Mouse (Mus musculus): ENCODE data around the gene Psmd2. TPM values are rescaled to one million over a fixed set of nuclear protein-coding genes. Genes with fewer than 3 reads are reported as not detected.

Gene Psmd2
- polyA plus RNA-seq, 1 experiment = 41.8 TPM

DNA sequence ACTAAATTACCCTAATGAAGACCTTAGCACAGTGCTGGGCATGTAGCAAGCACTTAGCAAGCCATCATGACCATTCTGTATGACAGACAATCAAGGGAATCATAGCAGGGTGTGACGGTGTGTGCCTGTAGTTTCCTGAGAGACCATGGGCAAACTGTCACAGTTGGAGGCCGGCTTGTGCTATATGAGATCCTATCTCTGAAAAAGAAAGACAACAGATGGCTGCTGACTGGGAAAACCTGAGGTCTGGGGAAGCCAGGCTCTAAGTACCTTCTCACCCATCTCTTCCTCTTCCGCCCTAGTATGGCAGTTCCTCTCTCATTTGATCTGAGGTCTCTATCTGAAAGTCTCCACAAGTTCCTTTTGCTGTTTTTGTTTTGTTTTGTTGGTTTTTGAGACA lies 54.3 kb downstream of the Psmd2 start:
- DNase-seq (ENCODE audit: low read depth in 1 of 2, low spot score in 2 of 2) = no peak
- H3K27ac ChIP-seq (ENCODE audit: insufficient read depth, low read length) = no peak overlapping the region
- no peak overlapping the region for H3K4me3 ChIP-seq (ENCODE audit: extremely low read depth, insufficient read depth, insufficient read length)
- WGBS = 54% methylated on average over 3 of the region's 3 CpGs
- TF ChIP-seq POLR2A (IDR thresholded peaks at IDR 0.05; ENCODE audit: low read depth, low read length) = no peak
- 0 out of 2 replicates have a peak, but pooled peaks cover 4% of the 10 kb centered on the region for H3K4me1 ChIP-seq (ENCODE audit: control insufficient read depth, insufficient read depth, insufficient read length)
- no peaks in the 10 kb centered on the region for H3K36me3 ChIP-seq (ENCODE audit: control insufficient read depth, insufficient read depth, low read length)
- no peaks in the 10 kb centered on the region for H3K27me3 ChIP-seq (ENCODE audit: control insufficient read depth, insufficient read depth, low read length)

DNA sequence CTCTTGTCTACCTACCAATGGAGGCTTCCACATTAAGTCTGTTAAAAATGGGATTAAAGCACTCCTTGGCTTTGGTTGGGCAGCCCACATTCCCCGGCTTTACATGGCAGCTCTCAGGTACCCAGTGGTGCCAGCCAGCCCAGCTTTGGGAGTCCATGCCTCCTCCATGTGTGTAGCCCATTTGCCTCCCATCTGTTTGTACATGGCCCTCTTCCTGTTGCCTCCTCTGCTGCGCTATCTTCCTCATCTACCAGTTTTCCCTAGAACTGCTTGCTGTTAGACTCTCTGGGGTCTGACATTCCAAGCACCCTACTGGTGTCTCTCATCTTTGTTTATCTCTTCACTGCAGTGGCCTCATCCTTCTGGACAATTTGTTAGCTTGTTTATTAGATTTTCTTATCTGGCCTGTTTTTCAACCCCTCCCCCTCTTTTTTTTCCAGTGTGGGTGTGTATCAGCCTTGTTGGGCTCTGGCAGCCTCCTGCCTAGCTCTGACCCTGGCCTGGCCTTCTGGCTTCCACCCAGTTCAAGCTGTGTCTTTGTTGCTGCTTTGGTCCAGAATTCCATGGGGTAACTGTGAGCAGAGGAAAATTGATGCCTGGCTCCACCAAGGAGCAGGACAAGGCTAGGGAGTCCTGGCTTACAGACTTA lies 55.1 kb downstream of the Psmd2 start:
- Histone ChIP-seq H3K36me3 (ENCODE audit: control insufficient read depth, insufficient read depth, low read length) (no peaks in the 10 kb centered on the region), H3K4me3 (ENCODE audit: extremely low read depth, insufficient read depth, insufficient read length) (no peak overlapping the region), H3K4me1 (ENCODE audit: control insufficient read depth, insufficient read depth, insufficient read length) (0 out of 2 replicates have a peak, but pooled peaks cover 4% of the 10 kb centered on the region), H3K27me3 (ENCODE audit: control insufficient read depth, insufficient read depth, low read length) (no peaks in the 10 kb centered on the region), H3K27ac (ENCODE audit: insufficient read depth, low read length) (no peak overlapping the region)
- 94% methylated on average over 2 of the region's 2 CpGs for WGBS
- no peak for DNase-seq (ENCODE audit: low read depth in 1 of 2, low spot score in 2 of 2)
- no peak for TF ChIP-seq CTCF (IDR thresholded peaks at IDR 0.05; ENCODE audit: extremely low read depth, insufficient read depth, insufficient read length, insufficient replicate concordance)
- no peak for TF ChIP-seq POLR2A (IDR thresholded peaks at IDR 0.05; ENCODE audit: low read depth, low read length)

DNA sequence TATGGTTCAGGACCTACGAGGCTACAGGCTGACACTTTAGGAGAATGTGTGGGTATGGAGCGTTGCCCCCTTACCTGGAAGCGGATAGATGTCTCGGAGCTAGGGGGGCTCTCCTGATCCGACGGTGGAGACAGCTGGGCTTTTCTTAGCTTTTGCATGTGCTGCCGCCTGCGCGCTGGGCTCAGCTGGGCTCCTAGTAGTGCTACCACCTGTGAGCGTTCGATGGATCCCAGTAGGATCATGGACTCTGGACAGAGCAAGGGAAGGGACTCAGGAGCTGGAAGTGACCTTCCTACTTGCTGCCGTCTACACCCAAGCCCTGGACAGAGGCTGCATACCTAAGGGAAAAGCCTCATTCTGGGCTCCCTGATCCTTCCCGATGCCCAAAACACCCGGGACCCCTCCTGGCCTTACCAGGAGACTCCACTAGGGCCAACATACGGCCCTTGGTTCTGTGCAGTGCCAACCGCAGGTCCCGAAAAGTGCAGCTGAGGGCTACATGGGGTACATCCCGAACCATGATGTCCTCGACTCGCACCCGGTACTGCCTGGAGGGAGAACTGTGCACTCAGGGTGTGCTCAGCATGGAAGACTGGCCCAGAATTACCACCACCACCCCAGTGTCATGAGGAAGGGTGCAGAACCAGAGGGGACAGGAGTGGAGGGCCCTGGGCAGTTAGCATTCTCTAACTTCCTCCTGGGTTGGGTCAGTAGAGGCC lies 56.9 kb downstream of the Psmd2 start:
- Histone ChIP-seq H3K4me3 (ENCODE audit: extremely low read depth, insufficient read depth, insufficient read length) (no peak overlapping the region), H3K36me3 (ENCODE audit: control insufficient read depth, insufficient read depth, low read length) (no peaks in the 10 kb centered on the region), H3K4me1 (ENCODE audit: control insufficient read depth, insufficient read depth, insufficient read length) (no peaks in the 10 kb centered on the region), H3K27me3 (ENCODE audit: control insufficient read depth, insufficient read depth, low read length) (no peaks in the 10 kb centered on the region), H3K27ac (ENCODE audit: insufficient read depth, low read length) (no peak overlapping the region)
- TF ChIP-seq CTCF (IDR thresholded peaks at IDR 0.05; ENCODE audit: extremely low read depth, insufficient read depth, insufficient read length, insufficient replicate concordance) (no peak), POLR2A (IDR thresholded peaks at IDR 0.05; ENCODE audit: low read depth, low read length) (no peak)
- WGBS = 94% methylated on average over 21 of the region's 21 CpGs
- DNase-seq (ENCODE audit: low read depth in 1 of 2, low spot score in 2 of 2) = no peak

DNA sequence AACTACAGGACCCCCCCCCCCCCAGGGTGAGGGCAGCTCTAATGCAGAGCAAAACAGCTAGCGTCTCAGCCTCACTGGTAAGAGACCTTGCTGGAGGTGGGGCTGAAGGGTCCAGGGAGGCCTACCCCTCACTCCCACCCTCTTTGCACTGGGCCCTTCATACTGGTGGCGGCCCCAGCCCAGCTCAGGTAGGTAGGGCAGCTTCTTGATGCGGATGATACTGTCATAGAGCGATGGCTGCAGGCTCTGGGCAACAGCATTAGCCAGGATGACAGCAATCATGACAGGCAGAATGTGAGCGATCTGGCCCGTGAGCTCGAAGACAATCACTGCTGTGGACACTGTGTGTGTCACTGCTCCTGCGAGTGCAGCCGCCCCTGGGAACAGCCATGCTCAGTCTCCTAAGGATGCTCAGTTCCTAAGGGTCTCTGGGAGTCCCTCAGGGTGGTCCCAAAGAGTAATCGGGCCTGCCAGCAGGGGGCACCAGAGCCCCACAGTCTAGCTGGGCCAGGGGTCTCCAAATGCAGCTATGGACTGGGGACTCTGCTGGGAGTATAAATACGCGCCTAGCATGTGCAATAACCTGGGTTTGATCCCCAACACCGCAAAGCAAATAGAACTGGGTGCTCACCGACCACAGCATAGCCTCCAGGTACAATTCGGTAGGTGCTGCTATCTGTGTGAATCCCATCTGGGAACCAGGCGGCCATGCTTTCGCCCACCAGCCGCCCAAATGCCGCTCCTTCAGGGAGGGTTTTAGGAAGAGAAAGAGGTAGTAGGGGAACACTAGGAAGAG lies 57.7 kb downstream of the Psmd2 start:
- H3K4me3 ChIP-seq (ENCODE audit: extremely low read depth, insufficient read depth, insufficient read length) = no peak overlapping the region
- no peaks in the 10 kb centered on the region for H3K27me3 ChIP-seq (ENCODE audit: control insufficient read depth, insufficient read depth, low read length)
- peak; percentile 73; the same call in 1 of the 2 replicates for TF ChIP-seq CTCF (IDR thresholded peaks at IDR 0.05; ENCODE audit: extremely low read depth, insufficient read depth, insufficient read length, insufficient replicate concordance)
- no peak for TF ChIP-seq POLR2A (IDR thresholded peaks at IDR 0.05; ENCODE audit: low read depth, low read length)
- H3K36me3 ChIP-seq (ENCODE audit: control insufficient read depth, insufficient read depth, low read length) = no peaks in the 10 kb centered on the region
- no peaks in the 10 kb centered on the region for H3K4me1 ChIP-seq (ENCODE audit: control insufficient read depth, insufficient read depth, insufficient read length)
- peak in 1 of 2 experiments; percentile 38 for DNase-seq (ENCODE audit: low read depth in 1 of 2, low spot score in 2 of 2)
- 83% methylated on average over 19 of the region's 19 CpGs for WGBS
- no peak overlapping the region for H3K27ac ChIP-seq (ENCODE audit: insufficient read depth, low read length)

DNA sequence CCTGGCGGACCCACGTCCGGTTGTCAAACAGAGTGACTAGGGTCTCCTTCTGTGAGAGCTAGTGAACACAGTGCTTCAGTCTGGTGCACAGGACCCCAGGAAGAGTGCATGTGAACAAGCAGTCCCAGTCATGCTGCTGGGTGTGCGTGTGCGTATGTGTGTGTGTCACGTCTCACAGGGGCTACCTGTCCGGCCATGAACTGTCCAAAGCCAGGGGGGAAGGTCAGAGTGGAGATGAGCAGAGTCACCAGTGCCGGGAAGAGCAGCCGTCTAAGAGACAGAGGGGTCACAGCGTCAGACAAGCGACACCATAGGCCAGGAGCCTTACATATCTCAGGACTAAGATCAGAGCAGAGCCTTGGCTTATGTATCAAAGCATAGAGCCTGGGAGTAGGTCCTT lies 58.9 kb downstream of the Psmd2 start:
- no peaks in the 10 kb centered on the region for H3K27me3 ChIP-seq (ENCODE audit: control insufficient read depth, insufficient read depth, low read length)
- 98% methylated on average over 11 of the region's 11 CpGs for WGBS
- H3K27ac ChIP-seq (ENCODE audit: insufficient read depth, low read length) = no peak overlapping the region
- no peak overlapping the region for H3K4me3 ChIP-seq (ENCODE audit: extremely low read depth, insufficient read depth, insufficient read length)
- no peaks in the 10 kb centered on the region for H3K4me1 ChIP-seq (ENCODE audit: control insufficient read depth, insufficient read depth, insufficient read length)
- TF ChIP-seq POLR2A (IDR thresholded peaks at IDR 0.05; ENCODE audit: low read depth, low read length) (no peak), CTCF (IDR thresholded peaks at IDR 0.05; ENCODE audit: extremely low read depth, insufficient read depth, insufficient read length, insufficient replicate concordance) (no peak)
- no peak for DNase-seq (ENCODE audit: low read depth in 1 of 2, low spot score in 2 of 2)
- H3K36me3 ChIP-seq (ENCODE audit: control insufficient read depth, insufficient read depth, low read length) = no peaks in the 10 kb centered on the region

DNA sequence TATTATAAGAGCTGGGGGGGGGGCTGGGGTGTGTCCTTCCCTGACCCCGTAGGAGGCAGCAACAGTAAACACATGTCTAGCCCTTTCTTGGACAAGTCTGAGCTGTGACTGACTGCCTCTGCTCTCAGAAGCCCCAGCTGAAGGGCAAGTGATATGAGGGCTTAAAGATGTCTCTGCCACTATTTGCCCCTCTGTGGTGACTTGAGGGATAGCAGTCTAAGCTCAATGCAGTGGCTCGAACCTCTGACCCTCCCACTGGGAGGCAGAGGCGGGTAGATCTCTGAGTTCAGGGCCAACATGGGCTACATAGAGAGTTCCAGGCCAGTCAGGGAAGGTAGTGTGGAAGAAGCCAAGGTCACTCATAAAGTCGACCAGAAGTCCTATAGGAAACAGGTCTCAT lies 59.4 kb downstream of the Psmd2 start:
- H3K27ac ChIP-seq (ENCODE audit: insufficient read depth, low read length) = no peak overlapping the region
- TF ChIP-seq POLR2A (IDR thresholded peaks at IDR 0.05; ENCODE audit: low read depth, low read length) (no peak), CTCF (IDR thresholded peaks at IDR 0.05; ENCODE audit: extremely low read depth, insufficient read depth, insufficient read length, insufficient replicate concordance) (no peak)
- no peak overlapping the region for H3K4me3 ChIP-seq (ENCODE audit: extremely low read depth, insufficient read depth, insufficient read length)
- H3K27me3 ChIP-seq (ENCODE audit: control insufficient read depth, insufficient read depth, low read length) = no peaks in the 10 kb centered on the region
- no peak for DNase-seq (ENCODE audit: low read depth in 1 of 2, low spot score in 2 of 2)
- no peaks in the 10 kb centered on the region for H3K4me1 ChIP-seq (ENCODE audit: control insufficient read depth, insufficient read depth, insufficient read length)
- 71% methylated on average over 4 of the region's 4 CpGs for WGBS
- H3K36me3 ChIP-seq (ENCODE audit: control insufficient read depth, insufficient read depth, low read length) = no peaks in the 10 kb centered on the region

Data from spleen, adult 2 months (tissue).